Mouse (Mus musculus) forebrain, embryonic 11.5 days (tissue): ENCODE data around the gene Myo1c. TPM values are rescaled to one million over a fixed set of nuclear protein-coding genes. Genes with fewer than 3 reads are reported as not detected.

Experiments used
- ATAC-seq: fragments of 200-750 bp; cut with Nextera tagmentation; replicated peaks from 2 replicates; pipeline ENCODE4 v1.8.0; 2017; ENCODE audit warnings: moderate TSS enrichment; ENCODE audit not compliant: low FRiP score
- DNase-seq: peaks from one replicate; pipeline ENCODE4 v3.0.0-alpha.2; 2017; ENCODE audit warnings: low spot score
- H3K27ac ChIP-seq: fragments of 300-500 bp; sonication (generic); 2 replicates; pipeline ENCODE4 v1.5.1; 2014; ENCODE audit warnings: low read depth, low read length
- H3K27me3 ChIP-seq: fragments of 300-500 bp; sonication (generic); 2 replicates; pipeline ENCODE4 v1.6.1; 2014; ENCODE audit warnings: mild to moderate bottlenecking, low read length, mixed read lengths; ENCODE audit not compliant: control insufficient read depth, insufficient read depth
- H3K36me3 ChIP-seq: fragments of 300-500 bp; sonication (generic); 2 replicates; pipeline ENCODE4 v1.6.1; 2014; ENCODE audit warnings: mild to moderate bottlenecking, low read length, moderate library complexity, mixed read lengths; ENCODE audit not compliant: control insufficient read depth, insufficient read depth
- H3K4me1 ChIP-seq: fragments of 300-500 bp; sonication (generic); replicated peaks from 2 replicates; pipeline ENCODE4 v1.6.1; 2014; ENCODE audit warnings: low read length, mixed read lengths; ENCODE audit not compliant: control insufficient read depth, insufficient read depth
- H3K4me2 ChIP-seq: fragments of 300-500 bp; sonication (generic); 2 replicates; pipeline ENCODE4 v1.6.1; 2014; ENCODE audit warnings: low read depth, mild to moderate bottlenecking, low read length, moderate library complexity, mixed read lengths; ENCODE audit not compliant: severe bottlenecking
- H3K4me3 ChIP-seq: fragments of 300-500 bp; sonication (generic); 2 replicates; pipeline ENCODE4 v1.5.1; 2014; ENCODE audit warnings: low read depth, low read length
- H3K9ac ChIP-seq: fragments of 300-500 bp; sonication (generic); 2 replicates; pipeline ENCODE4 v1.6.1; 2014; ENCODE audit warnings: low read length
- H3K9me3 ChIP-seq: fragments of 300-500 bp; sonication (generic); 2 replicates; pipeline ENCODE4 v1.6.1; 2016; ENCODE audit warnings: low read length, mixed read lengths; ENCODE audit not compliant: control insufficient read depth
- WGBS: fragments of 180-500 bp; shearing (Covaris S2); extraction: QIAGEN DNeasy Blood & Tissue Kit; methylation state at CpG from one replicate; pipeline ENCODE4 v1.1.7; 2014; 5-methylcytosine and 5-hydroxymethylcytosine counted together
- polyA plus RNA-seq: library from polyadenylated mRNA; unstranded; fragments of >200 nt; fragmentation: Nextera tagmentation; extraction: Ambion mirVana; gene quantifications from 2 replicates; pipeline ENCODE4 v1.2.1, GENCODE M21; 2014

The Myo1c gene
- polyA plus RNA-seq, 1 experiment from 2014 or later, result 13.8 TPM

- peak; percentile 80 for ATAC-seq
Measured at GRCm38 (mm10) chr11:75679439-75680171, 29.3 kb downstream of the Myo1c start.

GRCm38 (mm10) chr11:75684462-75684861, 34.2 kb downstream of the Myo1c start:
- Histone ChIP-seq H3K27me3 (no peaks in the 10 kb centered on the region), H3K4me1 (peaks cover 4% of the 10 kb centered on the region; the same call in 1 of the 2 replicates), H3K9ac (no peak overlapping the region), H3K9me3 (no peaks in the 10 kb centered on the region), H3K4me3 (no peak overlapping the region), H3K27ac (no peak overlapping the region), H3K36me3 (peaks cover 3% of the 10 kb centered on the region; the same call in 1 of the 2 replicates), H3K4me2 (no peak overlapping the region)
- 95% methylated on average over 5 of the region's 5 CpGs for WGBS
- ATAC-seq, result no peak
- no peak for DNase-seq

More at GRCm38 (mm10) chr11:75679439-75680171, 29.3 kb downstream of the Myo1c start:
- peaks cover 3% of the 10 kb centered on the region; the same call in 1 of the 2 replicates for H3K36me3 ChIP-seq
- peak overlapping the region; percentile 83 for H3K4me2 ChIP-seq
- peak overlapping the region; percentile 93 for H3K9ac ChIP-seq
- under 1% methylated on average over 43 of the region's 43 CpGs for WGBS
- no peaks in the 10 kb centered on the region for H3K9me3 ChIP-seq
- peak; percentile 63 for DNase-seq
- H3K4me3 ChIP-seq, result peak overlapping the region; percentile 98
- peak overlapping the region; percentile 78 for H3K27ac ChIP-seq
- H3K4me1 ChIP-seq, result peaks cover 4% of the 10 kb centered on the region; the same call in 1 of the 2 replicates
- no peaks in the 10 kb centered on the region for H3K27me3 ChIP-seq

- peaks cover 3% of the 10 kb centered on the region; the same call in 1 of the 2 replicates for H3K36me3 ChIP-seq
- WGBS, result 88% methylated on average over 2 of the region's 2 CpGs
- no peak overlapping the region for H3K9ac ChIP-seq
Measured at GRCm38 (mm10) chr11:75684956-75685355, 34.7 kb downstream of the Myo1c start.

GRCm38 (mm10) chr11:75687343-75687993, 37.2 kb downstream of the Myo1c start:
- H3K4me1 ChIP-seq, result no peaks in the 10 kb centered on the region
- 79% methylated on average over 2 of the region's 2 CpGs for WGBS
- peaks cover 2% of the 10 kb centered on the region; the same call in 1 of the 2 replicates for H3K36me3 ChIP-seq
- H3K27ac ChIP-seq, result no peak overlapping the region
- no peaks in the 10 kb centered on the region for H3K27me3 ChIP-seq
- DNase-seq (no peak), ATAC-seq (no peak)
- H3K9ac ChIP-seq, result no peak overlapping the region
- H3K4me2 ChIP-seq, result no peak overlapping the region
- H3K9me3 ChIP-seq, result no peaks in the 10 kb centered on the region
- H3K4me3 ChIP-seq, result no peak overlapping the region

More at GRCm38 (mm10) chr11:75684956-75685355, 34.7 kb downstream of the Myo1c start:
- H3K4me2 ChIP-seq, result no peak overlapping the region
- H3K27me3 ChIP-seq, result no peaks in the 10 kb centered on the region
- DNase-seq (no peak), ATAC-seq (no peak)
- H3K27ac ChIP-seq, result no peak overlapping the region
- H3K9me3 ChIP-seq, result no peaks in the 10 kb centered on the region
- H3K4me3 ChIP-seq, result no peak overlapping the region
- H3K4me1 ChIP-seq, result peaks cover 4% of the 10 kb centered on the region; the same call in 1 of the 2 replicates

GRCm38 (mm10) chr11:75688132-75688531, 37.8 kb downstream of the Myo1c start:
- Histone ChIP-seq H3K36me3 (peaks cover 5% of the 10 kb centered on the region; the same call in 1 of the 2 replicates), H3K4me1 (no peaks in the 10 kb centered on the region), H3K27me3 (no peaks in the 10 kb centered on the region), H3K9me3 (no peaks in the 10 kb centered on the region), H3K27ac (no peak overlapping the region), H3K4me3 (no peak overlapping the region), H3K4me2 (no peak overlapping the region), H3K9ac (no peak overlapping the region)
- no peak for DNase-seq
- WGBS, result 93% methylated on average over 2 of the region's 2 CpGs
- no peak for ATAC-seq

GRCm38 (mm10) chr11:75689977-75690376, 39.7 kb downstream of the Myo1c start:
- no peaks in the 10 kb centered on the region for H3K27me3 ChIP-seq
- H3K4me2 ChIP-seq, result no peak overlapping the region
- no peak overlapping the region for H3K9ac ChIP-seq
- WGBS, result 77% methylated on average over 1 of the region's 1 CpGs
- H3K36me3 ChIP-seq, result peaks cover 6% of the 10 kb centered on the region; the same call in 1 of the 2 replicates
- ATAC-seq, result no peak
- DNase-seq, result no peak
- no peaks in the 10 kb centered on the region for H3K9me3 ChIP-seq
- no peak overlapping the region for H3K4me3 ChIP-seq
- H3K27ac ChIP-seq, result no peak overlapping the region
- no peaks in the 10 kb centered on the region for H3K4me1 ChIP-seq

GRCm38 (mm10) chr11:75691047-75691446, 40.7 kb downstream of the Myo1c start:
- no peaks in the 10 kb centered on the region for H3K4me1 ChIP-seq
- no peak overlapping the region for H3K27ac ChIP-seq
- DNase-seq, result no peak
- no peak overlapping the region for H3K9ac ChIP-seq
- no peak for ATAC-seq
- H3K27me3 ChIP-seq, result no peaks in the 10 kb centered on the region
- no peak overlapping the region for H3K4me2 ChIP-seq
- H3K4me3 ChIP-seq, result no peak overlapping the region
- H3K36me3 ChIP-seq, result peaks cover 6% of the 10 kb centered on the region; the same call in 1 of the 2 replicates
- H3K9me3 ChIP-seq, result no peaks in the 10 kb centered on the region

GRCm38 (mm10) chr11:75693570-75693969, 43.3 kb downstream of the Myo1c start:
- 93% methylated on average over 5 of the region's 5 CpGs for WGBS

More at GRCm38 (mm10) chr11:75693570-75693969, 43.3 kb downstream of the Myo1c start:
- Histone ChIP-seq H3K9me3 (no peaks in the 10 kb centered on the region), H3K4me1 (no peaks in the 10 kb centered on the region), H3K4me3 (no peak overlapping the region), H3K36me3 (peaks cover 20% of the 10 kb centered on the region), H3K27ac (no peak overlapping the region), H3K9ac (no peak overlapping the region), H3K27me3 (no peaks in the 10 kb centered on the region), H3K4me2 (no peak overlapping the region)
- DNase-seq (no peak), ATAC-seq (no peak)
